Mouse (Mus musculus) urinary bladder, adult 2 months (tissue): Measurements from ENCODE around the gene Mettl8. TPM values are rescaled to one million over a fixed set of nuclear protein-coding genes. Genes with fewer than 3 reads are reported as not detected.

Experiments
- DNase-seq: peaks from one replicate; pipeline ENCODE4 v3.0.0; 2022; ENCODE audit warnings: low spot score
- polyA plus RNA-seq: library from polyadenylated mRNA; depleted of rRNA; stranded (reverse); fragments of >200 nt; gene quantifications from 2 replicates; pipeline ENCODE4 v1.2.3, GENCODE M21; 2012; rRNA removed

The Mettl8 gene
- polyA plus RNA-seq = 8.5 and 10.2 TPM in 2 replicates

- peak; percentile 84 for DNase-seq
Observed at GRCm38 (mm10) chr2:71055300-71056114, at the start of gene Mettl8, which contains the start of gene Dcaf17. Gene Mettl8, minus strand, starts transcription at chr2:71055583. Gene Dcaf17, plus strand, starts transcription at chr2:71055328.

- DNase-seq = no peak
Observed at GRCm38 (mm10) chr2:71104696-71105095, 49.3 kb upstream of the Mettl8 start.

GRCm38 (mm10) chr2:71103292-71103680, 47.9 kb upstream of the Mettl8 start:
- DNase-seq = no peak

- DNase-seq = no peak
Observed at GRCm38 (mm10) chr2:71102621-71103291, 47.4 kb upstream of the Mettl8 start.

- DNase-seq = no peak
Observed at GRCm38 (mm10) chr2:71096170-71096569, 40.8 kb upstream of the Mettl8 start.

- DNase-seq = no peak
Observed at GRCm38 (mm10) chr2:71090660-71091445, 35.5 kb upstream of the Mettl8 start.

GRCm38 (mm10) chr2:71089766-71090165, 34.4 kb upstream of the Mettl8 start:
- DNase-seq = no peak

- no peak for DNase-seq
Observed at GRCm38 (mm10) chr2:71083454-71084193, 28.2 kb upstream of the Mettl8 start.

- DNase-seq = no peak
Observed at GRCm38 (mm10) chr2:71082416-71082815, 27.0 kb upstream of the Mettl8 start.

GRCm38 (mm10) chr2:71073828-71074227, 18.4 kb upstream of the Mettl8 start:
- no peak for DNase-seq

GRCm38 (mm10) chr2:71073330-71073729, 17.9 kb upstream of the Mettl8 start:
- DNase-seq = no peak

GRCm38 (mm10) chr2:71071601-71072000, 16.2 kb upstream of the Mettl8 start:
- no peak for DNase-seq

GRCm38 (mm10) chr2:71056115-71056835, 892 bp upstream of the Mettl8 start:
- DNase-seq = no peak

- no peak for DNase-seq
Observed at GRCm38 (mm10) chr2:71054716-71055115, 667 bp downstream of the Mettl8 start.

- no peak for DNase-seq
Observed at GRCm38 (mm10) chr2:71050511-71050910, 4.9 kb downstream of the Mettl8 start.

GRCm38 (mm10) chr2:71048896-71049295, 6.5 kb downstream of the Mettl8 start:
- no peak for DNase-seq

- DNase-seq = no peak
Observed at GRCm38 (mm10) chr2:71046751-71047320, 8.5 kb downstream of the Mettl8 start.

GRCm38 (mm10) chr2:71046151-71046550, 9.2 kb downstream of the Mettl8 start:
- no peak for DNase-seq

- peak; percentile 50 for DNase-seq
Observed at GRCm38 (mm10) chr2:71039522-71040121, 15.8 kb downstream of the Mettl8 start.

GRCm38 (mm10) chr2:71037447-71037846, 17.9 kb downstream of the Mettl8 start:
- DNase-seq = no peak
